Mouse (Mus musculus): ENCODE results near the gene D230025D16Rik. TPM values are rescaled to one million over a fixed set of nuclear protein-coding genes. Genes with fewer than 3 reads are reported as not detected.

Gene D230025D16Rik
- polyA plus RNA-seq (2015; fragmentation: Nextera tagmentation; extraction: Ambion mirVana): 22.8 and 25.6 TPM in 2 replicates

DNA sequence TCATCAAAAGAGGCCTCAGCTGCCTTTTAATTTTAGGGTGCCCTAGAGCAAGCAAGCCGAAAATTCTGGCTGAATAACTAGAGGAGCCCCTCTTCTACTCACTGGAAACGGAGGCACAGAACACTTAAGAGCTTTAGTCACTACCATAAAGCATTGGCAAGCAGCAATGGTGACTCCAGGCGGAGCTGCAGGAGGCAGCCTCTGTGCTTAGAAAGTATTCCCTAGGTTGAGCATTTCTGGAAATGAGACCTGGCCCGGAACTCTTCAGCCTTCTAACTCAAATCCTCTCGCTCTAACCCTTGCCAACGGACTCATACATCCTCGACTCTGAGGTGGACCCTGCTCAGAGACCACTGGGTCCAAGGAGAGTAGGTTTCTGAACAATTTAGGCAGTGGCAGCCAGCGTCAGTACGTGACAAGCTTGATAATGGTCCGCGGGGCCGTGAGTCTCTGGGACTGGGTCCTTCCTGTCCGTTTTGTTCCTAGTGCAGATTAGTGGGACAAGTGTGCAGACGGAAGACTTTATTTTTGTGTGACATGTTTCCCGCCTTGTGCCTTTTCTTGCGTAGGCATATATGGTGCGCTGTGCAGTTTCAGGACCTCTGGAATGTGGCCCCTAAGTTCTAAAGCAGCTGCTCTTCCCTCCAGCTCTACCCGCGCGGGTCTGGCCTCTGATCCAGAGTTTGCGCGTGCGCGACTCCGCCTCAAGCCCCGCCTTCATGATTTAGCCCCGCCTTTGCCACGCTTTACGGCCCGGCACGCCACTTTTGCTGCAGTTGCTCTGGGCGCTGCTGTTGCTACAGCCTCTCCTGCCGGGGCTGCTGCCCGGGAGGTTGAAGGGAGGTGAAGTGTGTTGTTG lies at the start of gene D230025D16Rik:
Gene D230025D16Rik, plus strand, starts transcription at position 733 of the 859 bp plus-strand sequence.

GRCm38 (mm10) chr8:105254966-105255350 lies 30.0 kb downstream of the D230025D16Rik start, which contains the start of gene B3gnt9:
Gene B3gnt9, minus strand, starts transcription at chr8:105255153.

DNA sequence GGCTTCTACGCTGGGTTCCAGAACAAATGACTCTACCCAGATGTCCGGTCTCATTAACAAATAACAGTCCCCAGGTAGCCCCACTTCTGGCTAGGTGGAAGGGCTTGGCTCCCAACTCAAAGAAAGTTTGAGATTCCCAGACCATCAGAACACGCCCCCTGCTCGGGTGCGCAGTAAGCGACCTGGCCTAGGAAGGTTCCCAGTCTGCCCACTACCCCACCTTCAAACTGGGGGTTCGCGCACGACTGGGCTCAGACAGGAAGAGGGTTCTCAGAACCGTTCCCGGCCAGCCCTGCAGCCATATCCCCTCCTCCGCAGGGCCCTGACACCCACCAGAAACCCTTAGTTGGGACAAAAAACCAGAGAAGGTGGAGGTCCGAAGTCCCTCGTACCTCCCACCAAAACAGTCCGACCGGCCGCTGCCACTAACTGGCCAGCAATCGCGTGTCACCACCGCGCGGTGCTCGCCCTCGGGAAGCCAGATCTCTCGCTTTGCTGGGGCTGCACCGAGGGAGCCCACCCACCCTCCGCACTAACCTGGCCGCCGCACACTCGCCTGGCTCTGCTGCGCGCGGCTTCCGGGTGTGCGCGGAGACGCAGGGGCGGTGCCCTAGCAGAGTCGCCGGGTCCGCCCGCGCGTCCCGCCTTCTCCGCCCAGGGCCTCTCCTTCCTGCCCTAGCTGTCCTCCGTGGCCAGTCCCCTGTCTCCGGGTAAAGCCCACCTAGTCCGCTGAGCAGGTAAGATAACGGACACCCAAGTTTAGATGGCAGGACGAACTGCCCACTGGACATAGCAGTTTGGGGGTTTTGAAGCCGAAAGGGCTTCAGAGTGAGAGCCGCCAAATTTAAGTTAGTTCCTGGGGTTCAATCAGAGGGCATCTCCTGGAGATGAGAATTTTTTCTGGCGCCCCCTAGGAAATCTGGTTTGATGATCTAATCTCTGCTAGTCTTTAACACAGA lies 39.4 kb downstream of the D230025D16Rik start, which contains the start of the genes Tradd and Fbxl8:
Gene Tradd, minus strand, starts transcription at position 586 of the 959 bp plus-strand sequence.
Gene Fbxl8, plus strand, starts transcription at position 625 of the 959 bp plus-strand sequence.

GRCm38 (mm10) chr8:105269461-105269947 lies 44.6 kb downstream of the D230025D16Rik start, which contains the start of gene Hsf4:
Gene Hsf4, plus strand, starts transcription at chr8:105269801.

GRCm38 (mm10) chr8:105275840-105276239 lies 50.9 kb downstream of the D230025D16Rik start, which contains the start of gene Nol3:
Gene Nol3, plus strand, starts transcription at chr8:105276140.

GRCm38 (mm10) chr8:105289805-105290460 lies 65.0 kb downstream of the D230025D16Rik start, which contains the start of gene 4931428F04Rik:
Gene 4931428F04Rik, minus strand, starts transcription at chr8:105289864.

DNA sequence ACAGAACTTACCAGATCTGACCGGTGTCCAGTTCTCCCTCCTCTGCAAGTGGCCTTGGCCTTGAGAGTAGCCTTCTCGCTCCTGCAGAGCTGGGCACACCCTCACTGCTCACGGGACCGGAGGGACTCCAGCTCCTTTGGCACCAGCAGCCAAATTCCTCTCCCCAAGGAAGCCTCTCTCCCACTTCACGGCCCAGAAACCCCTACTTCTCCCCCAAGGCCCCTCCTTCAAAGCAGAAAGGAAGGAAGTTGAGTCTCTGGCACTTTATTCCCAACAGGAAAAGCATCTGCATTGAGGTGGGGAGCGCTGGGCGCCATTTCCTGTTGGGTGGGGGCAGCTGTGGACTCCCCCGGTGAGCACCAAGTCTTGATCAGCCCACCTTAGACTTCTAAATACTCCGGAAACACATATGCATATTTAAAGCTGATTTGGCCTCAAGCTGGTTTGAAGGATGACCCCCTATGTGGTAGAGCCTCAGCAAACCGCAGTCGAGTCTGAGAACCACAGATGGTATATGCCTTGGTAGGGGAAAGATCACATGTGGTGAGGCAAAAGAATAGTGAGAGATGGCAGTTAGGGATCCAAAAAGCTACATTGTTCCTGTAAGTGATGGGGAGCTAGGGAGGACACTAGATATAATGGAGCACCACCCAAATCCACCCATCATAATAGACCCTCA lies 71.1 kb downstream of the D230025D16Rik start, which contains the start of gene Exoc3l:
Gene Exoc3l, minus strand, starts transcription at position 207 of the 679 bp plus-strand sequence.

DNA sequence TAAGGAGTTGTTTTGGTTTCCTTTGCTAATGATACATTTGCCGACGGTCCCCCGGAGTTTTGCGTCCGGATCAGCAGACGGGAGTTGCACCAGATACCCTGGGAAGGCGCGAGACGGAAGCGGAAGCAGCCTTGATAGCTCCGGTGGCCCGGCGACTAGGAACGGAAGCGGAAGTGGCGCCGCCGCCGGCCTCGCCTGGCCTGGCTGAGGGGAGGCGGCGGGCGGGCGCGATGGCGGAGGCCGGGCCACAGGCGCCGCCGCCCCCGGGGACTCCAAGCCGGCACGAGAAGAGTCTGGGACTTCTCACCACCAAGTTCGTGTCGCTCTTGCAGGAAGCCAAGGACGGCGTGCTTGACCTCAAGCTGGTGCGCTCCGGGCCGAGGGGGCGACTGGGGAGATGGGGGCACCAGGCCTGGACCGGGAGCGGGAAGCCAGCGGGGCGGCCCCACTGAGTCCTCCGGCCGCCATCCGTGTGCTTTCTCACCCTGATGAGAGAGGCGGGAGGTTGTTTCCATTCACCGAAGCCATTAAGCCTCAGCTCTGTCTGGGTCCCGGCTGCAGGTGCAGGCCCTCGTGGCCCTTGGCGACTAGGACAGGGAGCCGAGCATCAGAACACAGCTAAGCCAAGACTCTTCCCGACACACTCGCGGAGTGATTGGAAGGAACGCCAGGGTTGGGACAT lies 72.7 kb downstream of the D230025D16Rik start, which contains the start of gene E2f4:
Gene E2f4, plus strand, starts transcription at position 153 of the 682 bp plus-strand sequence.

Other genes with a start within 250 kb of the D230025D16Rik start
- gene Ces2h, start 224.3 kb upstream of the D230025D16Rik start, polyA plus RNA-seq (2015; fragmentation: Nextera tagmentation; extraction: Ambion mirVana): not detected in 2 replicates
- 0.11 TPM in 1 of 2 replicates, not detected in the other for gene Ces3a, start 176.5 kb upstream of the D230025D16Rik start, polyA plus RNA-seq (2015; fragmentation: Nextera tagmentation; extraction: Ambion mirVana)
- gene Ces3b, start 141.4 kb upstream of the D230025D16Rik start, polyA plus RNA-seq (2015; fragmentation: Nextera tagmentation; extraction: Ambion mirVana): not detected in 2 replicates
- not detected in 2 replicates for gene Ces4a, start 93.3 kb upstream of the D230025D16Rik start, polyA plus RNA-seq (2015; fragmentation: Nextera tagmentation; extraction: Ambion mirVana)
- 21.8 and 25.9 TPM in 2 replicates for gene Cbfb, start 54.5 kb upstream of the D230025D16Rik start, polyA plus RNA-seq (2015; fragmentation: Nextera tagmentation; extraction: Ambion mirVana)
- 24.2 and 26.3 TPM in 2 replicates for gene B3gnt9, start 30.0 kb downstream of the D230025D16Rik start, polyA plus RNA-seq (2015; fragmentation: Nextera tagmentation; extraction: Ambion mirVana)
- gene Tradd, start 39.5 kb downstream of the D230025D16Rik start, polyA plus RNA-seq (2015; fragmentation: Nextera tagmentation; extraction: Ambion mirVana): 29.8 and 30.8 TPM in 2 replicates
- gene Fbxl8, start 39.5 kb downstream of the D230025D16Rik start, polyA plus RNA-seq (2015; fragmentation: Nextera tagmentation; extraction: Ambion mirVana): 5.4 and 5.7 TPM in 2 replicates
- gene Hsf4, start 44.7 kb downstream of the D230025D16Rik start, polyA plus RNA-seq (2015; fragmentation: Nextera tagmentation; extraction: Ambion mirVana): 0.30 and 0.31 TPM in 2 replicates
- 1.6 TPM in 2 replicates for gene Nol3, start 51.0 kb downstream of the D230025D16Rik start, polyA plus RNA-seq (2015; fragmentation: Nextera tagmentation; extraction: Ambion mirVana)
- 1.8 and 2.2 TPM in 2 replicates for gene 4931428F04Rik, start 64.7 kb downstream of the D230025D16Rik start, polyA plus RNA-seq (2015; fragmentation: Nextera tagmentation; extraction: Ambion mirVana)
- 2.0 and 3.2 TPM in 2 replicates for gene Exoc3l, start 71.0 kb downstream of the D230025D16Rik start, polyA plus RNA-seq (2015; fragmentation: Nextera tagmentation; extraction: Ambion mirVana)
- gene E2f4, start 72.5 kb downstream of the D230025D16Rik start, polyA plus RNA-seq (2015; fragmentation: Nextera tagmentation; extraction: Ambion mirVana): 35.9 and 42.7 TPM in 2 replicates
- gene Elmo3, start 80.5 kb downstream of the D230025D16Rik start, polyA plus RNA-seq (2015; fragmentation: Nextera tagmentation; extraction: Ambion mirVana): 12.4 and 13.3 TPM in 2 replicates
- gene Lrrc29, start 101.1 kb downstream of the D230025D16Rik start, polyA plus RNA-seq (2015; fragmentation: Nextera tagmentation; extraction: Ambion mirVana): 2.3 and 3.2 TPM in 2 replicates
- 79.0 and 90.0 TPM in 2 replicates for gene Tmem208, start 101.2 kb downstream of the D230025D16Rik start, polyA plus RNA-seq (2015; fragmentation: Nextera tagmentation; extraction: Ambion mirVana)
- 0.85 and 1.1 TPM in 2 replicates for gene Fhod1, start 122.8 kb downstream of the D230025D16Rik start, polyA plus RNA-seq (2015; fragmentation: Nextera tagmentation; extraction: Ambion mirVana)
- gene Slc9a5, start 123.7 kb downstream of the D230025D16Rik start, polyA plus RNA-seq (2015; fragmentation: Nextera tagmentation; extraction: Ambion mirVana): 0.39 and 0.54 TPM in 2 replicates
- gene Plekhg4, start 148.1 kb downstream of the D230025D16Rik start, polyA plus RNA-seq (2015; fragmentation: Nextera tagmentation; extraction: Ambion mirVana): 0.48 and 0.92 TPM in 2 replicates
- not detected in 2 replicates for gene Kctd19, start 188.4 kb downstream of the D230025D16Rik start, polyA plus RNA-seq (2015; fragmentation: Nextera tagmentation; extraction: Ambion mirVana)
- gene Lrrc36, start 188.4 kb downstream of the D230025D16Rik start, polyA plus RNA-seq (2015; fragmentation: Nextera tagmentation; extraction: Ambion mirVana): 0.14 and 0.34 TPM in 2 replicates
- gene Tppp3, start 246.4 kb downstream of the D230025D16Rik start, polyA plus RNA-seq (2015; fragmentation: Nextera tagmentation; extraction: Ambion mirVana): 44.9 and 57.8 TPM in 2 replicates